Mouse (Mus musculus) bone marrow, adult 2 months (tissue): ENCODE results near the gene Igsf9b.

Experiments used
- CTCF ChIP-seq: fragments of 200-500 bp; IDR thresholded peaks from 2 replicates; pipeline ENCODE4 v1.5.1; 2011; ENCODE audit warnings: low read length, control low read depth; ENCODE audit not compliant: control insufficient read depth, insufficient read depth
- POLR2A ChIP-seq: fragments of 200-500 bp; IDR thresholded peaks from 2 replicates; pipeline ENCODE4 v1.6.1; 2011; ENCODE audit warnings: low read depth, mild to moderate bottlenecking, control low read depth, low read length, borderline replicate concordance; ENCODE audit not compliant: control insufficient read depth

- TF ChIP-seq POLR2A (no peak), CTCF (no peak)
Measured at GRCm38 (mm10) chr9:27327558-27327957, 28.6 kb downstream of the Igsf9b start.
